14 mouse cellular contexts compared by ENCODE assay signal in the genomic region with DNA sequence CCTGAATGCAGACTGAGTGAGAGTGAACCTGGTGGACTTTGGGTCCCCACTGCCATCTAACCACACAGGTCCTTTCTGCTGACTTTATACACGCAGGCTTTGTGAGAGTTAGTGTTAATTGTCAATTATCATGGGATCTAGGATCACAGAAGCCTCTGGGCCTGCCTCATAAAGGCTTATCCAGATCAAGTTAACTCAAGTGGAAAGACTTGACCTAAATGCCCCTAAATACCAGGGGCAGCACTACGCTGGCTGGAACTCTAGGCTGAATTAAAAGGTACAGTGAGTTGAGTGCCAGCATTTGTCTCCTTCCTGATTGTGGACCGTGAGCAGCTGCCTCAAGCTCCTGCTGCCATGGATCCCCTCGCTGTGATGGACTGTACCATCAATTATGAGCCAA.
DNase-seq lines count a peak whose midpoint lies in the region.
"Had no signal": no experiment of that assay in that cellular context is flagged by ENCODE, and none has a peak within 500 bp of the region (broad histone marks: within the 10 kb centered on the region; RNA-seq: fewer than 3 reads in every experiment).

No protein-coding gene starts in this region.

- DNase-seq in kidney, adult 11 months, result peak; percentile 4
- DNase-seq in kidney, postnatal 10 days, result no peak
- DNase-seq in kidney, adult 9 months, result peak; percentile 15
- no peak for DNase-seq in kidney, postnatal 4 days
- peak; percentile 91 for DNase-seq in retina, postnatal 1 day
- no peak for DNase-seq in thymus, postnatal 25 days
- no peak for DNase-seq in cerebellum, postnatal 25 days
- DNase-seq: adrenal gland, adult 2 months; adrenal gland, postnatal 10 days; adrenal gland, postnatal 25 days; cerebellum, adult 11 months; cerebellum, adult 18-20 months; cerebellum, adult 8-10 months; cerebellum, postnatal 14 days had no signal

Comparison
In these comparisons a context has a peak if more than half of its experiments do, and no peak if none do; other contexts are left out.
1. DNase-seq: peak in kidney, adult 11 months (single experiment), kidney, adult 9 months (single experiment) and retina, postnatal 1 day (single experiment); none in kidney, postnatal 10 days (single experiment), kidney, postnatal 4 days (0 of 2), thymus, postnatal 25 days (single experiment) and cerebellum, postnatal 25 days (0 of 2).